Mouse (Mus musculus): Measurements from ENCODE around the gene Rtl9. TPM values are rescaled to one million over a fixed set of nuclear protein-coding genes. Genes with fewer than 3 reads are reported as not detected.

The Rtl9 gene
- polyA plus RNA-seq (2012; rRNA removed; ENCODE audit: low replicate concordance): 0.12 and 0.42 TPM in 2 replicates

GRCm38 (mm10) chrX:143099044-143099754, at the start of gene Rtl9:
Gene Rtl9, plus strand, starts transcription at chrX:143099594.

Other genes with a start within 250 kb of the Rtl9 start
- 0.92 and 1.2 TPM in 2 replicates for gene Ammecr1, start 132.9 kb upstream of the Rtl9 start, polyA plus RNA-seq (2012; rRNA removed; ENCODE audit: low replicate concordance)

Measured in mammary gland, adult 2 months (tissue).